Mouse (Mus musculus) E14TG2a.4 (cell line): Measurements from ENCODE around the gene Angpt4.

Experiments
- CTCF ChIP-seq: conservative IDR thresholded peaks from 2 replicates; pipeline ENCODE4 v1.5.1; 2014; ENCODE audit warnings: low read length
- NANOG ChIP-seq: IDR thresholded peaks from 2 replicates; pipeline ENCODE4 v1.6.1; 2014; ENCODE audit warnings: borderline replicate concordance, low read length, mixed read lengths
- POU5F1 ChIP-seq: IDR thresholded peaks from 2 replicates; pipeline ENCODE4 v1.6.1; 2014; ENCODE audit warnings: low read length, borderline replicate concordance

GRCm38 (mm10) chr2:151988978-151989377 lies 78.0 kb downstream of the Angpt4 start:
- no peak for TF ChIP-seq NANOG
- TF ChIP-seq CTCF, result peak; percentile 39
- TF ChIP-seq POU5F1, result no peak
